Mouse (Mus musculus): ENCODE data around the gene Fam114a2. TPM values are rescaled to one million over a fixed set of nuclear protein-coding genes. Genes with fewer than 3 reads are reported as not detected.

The Fam114a2 gene
- polyA plus RNA-seq, 1 experiment from 2014 or later: 47.9 TPM

DNA sequence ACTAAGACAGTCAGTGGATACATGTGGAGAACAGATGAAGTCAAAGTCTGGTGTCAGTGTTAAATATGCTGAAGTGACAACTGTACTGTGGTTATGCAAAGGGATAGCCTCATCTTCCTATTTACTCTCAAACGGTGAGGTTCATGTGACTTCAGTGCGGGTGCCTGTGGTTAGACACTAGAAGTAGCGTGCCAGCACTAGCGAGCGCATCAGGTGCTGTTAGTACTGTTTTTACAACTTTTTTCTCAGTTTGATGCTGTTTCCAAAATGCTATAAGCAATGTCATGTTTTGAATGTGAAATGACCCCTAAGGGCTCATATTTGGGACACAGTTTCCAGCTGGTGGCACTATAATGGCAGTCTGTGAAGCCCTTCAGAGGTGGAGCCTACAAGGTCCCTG, 20.2 kb downstream of the Fam114a2 start:
- Histone ChIP-seq H3K4me1 (ENCODE audit: control insufficient read depth, insufficient read depth, low read length) (no peaks in the 10 kb centered on the region), H3K4me3 (ENCODE audit: low read length) (no peak overlapping the region), H3K4me2 (replicated peaks; ENCODE audit: low read depth, low read length) (no peak overlapping the region), H3K9ac (ENCODE audit: low read depth, low read length) (no peak overlapping the region), H3K27ac (ENCODE audit: low read depth, low read length) (no peak overlapping the region), H3K9me3 (ENCODE audit: control insufficient read depth, low read length) (no peaks in the 10 kb centered on the region), H3K36me3 (ENCODE audit: control insufficient read depth, insufficient read depth, low read length) (peaks cover 60% of the 10 kb centered on the region), H3K27me3 (ENCODE audit: control insufficient read depth, insufficient read depth, low read length) (no peaks in the 10 kb centered on the region)
- WGBS: 95% methylated on average over 5 of the region's 5 CpGs
- no peak for ATAC-seq (ENCODE audit: low FRiP score, low TSS enrichment)

- Histone ChIP-seq H3K4me1 (ENCODE audit: control insufficient read depth, insufficient read depth, low read length) (no peaks in the 10 kb centered on the region), H3K4me3 (ENCODE audit: low read length) (no peak overlapping the region), H3K4me2 (replicated peaks; ENCODE audit: low read depth, low read length) (no peak overlapping the region), H3K36me3 (ENCODE audit: control insufficient read depth, insufficient read depth, low read length) (peaks cover 61% of the 10 kb centered on the region), H3K9ac (ENCODE audit: low read depth, low read length) (no peak overlapping the region), H3K9me3 (ENCODE audit: control insufficient read depth, low read length) (no peaks in the 10 kb centered on the region), H3K27ac (ENCODE audit: low read depth, low read length) (no peak overlapping the region), H3K27me3 (ENCODE audit: control insufficient read depth, insufficient read depth, low read length) (no peaks in the 10 kb centered on the region)
- no peak for ATAC-seq (ENCODE audit: low FRiP score, low TSS enrichment)
- WGBS: 75% methylated on average over 3 of the region's 3 CpGs
Observed at GRCm38 (mm10) chr11:57497701-57498100, 20.7 kb downstream of the Fam114a2 start.

DNA sequence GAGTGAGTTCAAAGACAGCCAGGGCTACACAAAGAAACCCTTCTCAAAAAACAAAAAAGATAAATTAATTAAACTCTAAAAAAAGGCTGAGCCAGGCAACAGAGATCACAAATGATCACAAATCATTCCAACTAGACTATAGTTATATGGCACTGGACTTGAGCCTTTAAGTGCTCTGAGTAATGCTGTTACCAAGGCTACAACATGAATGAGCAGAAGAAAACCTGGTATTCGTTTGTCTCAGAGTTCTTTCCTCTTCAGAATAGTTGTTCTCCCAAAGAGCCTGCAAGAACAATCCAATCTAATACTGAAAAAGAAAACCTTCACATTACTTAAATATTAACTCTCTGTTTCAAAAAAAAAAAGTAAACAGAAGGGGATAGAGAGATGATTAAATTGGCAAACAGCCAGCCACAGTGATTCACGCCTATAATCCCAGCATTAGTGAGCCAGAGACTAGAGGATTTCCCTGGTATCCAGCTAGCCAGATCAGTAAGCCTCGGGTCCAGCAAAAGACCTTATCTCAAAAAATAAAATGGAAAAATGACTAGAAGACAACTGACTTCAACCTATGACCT, 21.9 kb downstream of the Fam114a2 start:
- ATAC-seq (ENCODE audit: low FRiP score, low TSS enrichment): no peak
- no peaks in the 10 kb centered on the region for H3K27me3 ChIP-seq (ENCODE audit: control insufficient read depth, insufficient read depth, low read length)
- H3K36me3 ChIP-seq (ENCODE audit: control insufficient read depth, insufficient read depth, low read length): peaks cover 67% of the 10 kb centered on the region
- no peak overlapping the region for H3K4me2 ChIP-seq (replicated peaks; ENCODE audit: low read depth, low read length)
- WGBS: 87% methylated on average over 3 of the region's 3 CpGs
- no peaks in the 10 kb centered on the region for H3K4me1 ChIP-seq (ENCODE audit: control insufficient read depth, insufficient read depth, low read length)
- no peak overlapping the region for H3K9ac ChIP-seq (ENCODE audit: low read depth, low read length)
- H3K27ac ChIP-seq (ENCODE audit: low read depth, low read length): no peak overlapping the region
- no peaks in the 10 kb centered on the region for H3K9me3 ChIP-seq (ENCODE audit: control insufficient read depth, low read length)
- H3K4me3 ChIP-seq (ENCODE audit: low read length): no peak overlapping the region

GRCm38 (mm10) chr11:57488436-57488835, 30.0 kb downstream of the Fam114a2 start:
- Histone ChIP-seq H3K27me3 (ENCODE audit: control insufficient read depth, insufficient read depth, low read length) (no peaks in the 10 kb centered on the region), H3K9me3 (ENCODE audit: control insufficient read depth, low read length) (no peaks in the 10 kb centered on the region), H3K4me3 (ENCODE audit: low read length) (no peak overlapping the region), H3K27ac (ENCODE audit: low read depth, low read length) (no peak overlapping the region), H3K4me1 (ENCODE audit: control insufficient read depth, insufficient read depth, low read length) (no peaks in the 10 kb centered on the region), H3K9ac (ENCODE audit: low read depth, low read length) (no peak overlapping the region), H3K36me3 (ENCODE audit: control insufficient read depth, insufficient read depth, low read length) (peaks cover 54% of the 10 kb centered on the region), H3K4me2 (replicated peaks; ENCODE audit: low read depth, low read length) (no peak overlapping the region)
- ATAC-seq (ENCODE audit: low FRiP score, low TSS enrichment): no peak
- 85% methylated on average over 5 of the region's 5 CpGs for WGBS

- H3K9me3 ChIP-seq (ENCODE audit: control insufficient read depth, low read length): no peaks in the 10 kb centered on the region
- no peak overlapping the region for H3K4me2 ChIP-seq (replicated peaks; ENCODE audit: low read depth, low read length)
- no peak overlapping the region for H3K9ac ChIP-seq (ENCODE audit: low read depth, low read length)
- H3K4me3 ChIP-seq (ENCODE audit: low read length): no peak overlapping the region
- no peak for ATAC-seq (ENCODE audit: low FRiP score, low TSS enrichment)
- H3K27ac ChIP-seq (ENCODE audit: low read depth, low read length): no peak overlapping the region
- peaks cover 9% of the 10 kb centered on the region; the same call in 1 of the 2 replicates for H3K36me3 ChIP-seq (ENCODE audit: control insufficient read depth, insufficient read depth, low read length)
- WGBS: 92% methylated on average over 5 of the region's 5 CpGs
- H3K4me1 ChIP-seq (ENCODE audit: control insufficient read depth, insufficient read depth, low read length): no peaks in the 10 kb centered on the region
- H3K27me3 ChIP-seq (ENCODE audit: control insufficient read depth, insufficient read depth, low read length): no peaks in the 10 kb centered on the region
Observed at GRCm38 (mm10) chr11:57478077-57478476, 40.3 kb downstream of the Fam114a2 start.

- 62% methylated on average over 6 of the region's 6 CpGs for WGBS
- H3K9me3 ChIP-seq (ENCODE audit: control insufficient read depth, low read length): no peaks in the 10 kb centered on the region
- no peak for ATAC-seq (ENCODE audit: low FRiP score, low TSS enrichment)
Observed at GRCm38 (mm10) chr11:57475119-57475518, 43.3 kb downstream of the Fam114a2 start.

GRCm38 (mm10) chr11:57474296-57474941, 44.0 kb downstream of the Fam114a2 start:
- 0 out of 2 replicates have a peak, but pooled peaks have one; percentile 20 for ATAC-seq (ENCODE audit: low FRiP score, low TSS enrichment)
- no peak overlapping the region for H3K4me2 ChIP-seq (replicated peaks; ENCODE audit: low read depth, low read length)
- no peak overlapping the region for H3K4me3 ChIP-seq (ENCODE audit: low read length)
- no peaks in the 10 kb centered on the region for H3K36me3 ChIP-seq (ENCODE audit: control insufficient read depth, insufficient read depth, low read length)
- no peaks in the 10 kb centered on the region for H3K4me1 ChIP-seq (ENCODE audit: control insufficient read depth, insufficient read depth, low read length)
- no peak overlapping the region for H3K9ac ChIP-seq (ENCODE audit: low read depth, low read length)
- H3K9me3 ChIP-seq (ENCODE audit: control insufficient read depth, low read length): no peaks in the 10 kb centered on the region
- WGBS: 73% methylated on average over 6 of the region's 6 CpGs
- H3K27me3 ChIP-seq (ENCODE audit: control insufficient read depth, insufficient read depth, low read length): no peaks in the 10 kb centered on the region
- H3K27ac ChIP-seq (ENCODE audit: low read depth, low read length): no peak overlapping the region

More at GRCm38 (mm10) chr11:57475119-57475518, 43.3 kb downstream of the Fam114a2 start:
- Histone ChIP-seq H3K9ac (ENCODE audit: low read depth, low read length) (no peak overlapping the region), H3K27ac (ENCODE audit: low read depth, low read length) (no peak overlapping the region), H3K4me1 (ENCODE audit: control insufficient read depth, insufficient read depth, low read length) (no peaks in the 10 kb centered on the region), H3K36me3 (ENCODE audit: control insufficient read depth, insufficient read depth, low read length) (no peaks in the 10 kb centered on the region), H3K4me3 (ENCODE audit: low read length) (no peak overlapping the region), H3K27me3 (ENCODE audit: control insufficient read depth, insufficient read depth, low read length) (no peaks in the 10 kb centered on the region), H3K4me2 (replicated peaks; ENCODE audit: low read depth, low read length) (no peak overlapping the region)

DNA sequence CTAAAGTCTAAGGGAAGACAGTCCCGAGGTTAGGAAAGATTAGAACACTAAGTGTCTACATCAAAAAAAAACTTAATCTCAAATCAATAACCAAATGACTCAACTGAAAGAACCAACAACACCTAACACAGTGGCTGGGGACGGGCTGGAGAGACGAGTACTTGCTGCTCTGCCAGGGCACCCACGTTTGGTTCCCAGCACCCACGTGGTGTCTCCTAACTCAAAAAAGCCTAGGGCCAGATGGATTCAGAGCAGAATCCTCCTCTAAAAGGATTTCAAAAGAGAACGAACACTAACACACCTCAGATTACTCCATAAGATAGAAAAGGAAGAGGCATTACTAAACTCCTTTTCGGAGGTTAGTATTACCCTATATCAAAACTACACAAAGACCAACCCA, 47.4 kb downstream of the Fam114a2 start:
- H3K9ac ChIP-seq (ENCODE audit: low read depth, low read length): no peak overlapping the region
- H3K4me3 ChIP-seq (ENCODE audit: low read length): no peak overlapping the region
- no peak overlapping the region for H3K4me2 ChIP-seq (replicated peaks; ENCODE audit: low read depth, low read length)
- no peak for ATAC-seq (ENCODE audit: low FRiP score, low TSS enrichment)
- H3K4me1 ChIP-seq (ENCODE audit: control insufficient read depth, insufficient read depth, low read length): no peaks in the 10 kb centered on the region
- no peaks in the 10 kb centered on the region for H3K27me3 ChIP-seq (ENCODE audit: control insufficient read depth, insufficient read depth, low read length)
- H3K27ac ChIP-seq (ENCODE audit: low read depth, low read length): no peak overlapping the region
- H3K9me3 ChIP-seq (ENCODE audit: control insufficient read depth, low read length): peaks cover 3% of the 10 kb centered on the region; the same call in 1 of the 2 replicates
- H3K36me3 ChIP-seq (ENCODE audit: control insufficient read depth, insufficient read depth, low read length): no peaks in the 10 kb centered on the region
- WGBS: 89% methylated on average over 7 of the region's 7 CpGs

GRCm38 (mm10) chr11:57470056-57470455, 48.4 kb downstream of the Fam114a2 start:
- WGBS: 58% methylated on average over 6 of the region's 6 CpGs
- no peak for ATAC-seq (ENCODE audit: low FRiP score, low TSS enrichment)
- Histone ChIP-seq H3K36me3 (ENCODE audit: control insufficient read depth, insufficient read depth, low read length) (no peaks in the 10 kb centered on the region), H3K4me1 (ENCODE audit: control insufficient read depth, insufficient read depth, low read length) (no peaks in the 10 kb centered on the region), H3K9me3 (ENCODE audit: control insufficient read depth, low read length) (peaks cover 3% of the 10 kb centered on the region; the same call in 1 of the 2 replicates), H3K27me3 (ENCODE audit: control insufficient read depth, insufficient read depth, low read length) (no peaks in the 10 kb centered on the region), H3K27ac (ENCODE audit: low read depth, low read length) (no peak overlapping the region), H3K9ac (ENCODE audit: low read depth, low read length) (no peak overlapping the region), H3K4me2 (replicated peaks; ENCODE audit: low read depth, low read length) (no peak overlapping the region), H3K4me3 (ENCODE audit: low read length) (no peak overlapping the region)

All from kidney, embryonic 14.5 days (tissue).